Mouse (Mus musculus) intestine, embryonic 15.5 days (tissue): ENCODE measurements around the gene Spindoc. TPM values are rescaled to one million over a fixed set of nuclear protein-coding genes. Genes with fewer than 3 reads are reported as not detected.

ENCODE experiments used
- ATAC-seq: fragments of 200-750 bp; cut with Nextera tagmentation; 2 replicates; pipeline ENCODE4 v1.8.0; 2017; ENCODE audit warnings: moderate TSS enrichment, moderate library complexity
- H3K27ac ChIP-seq: fragments of 300-500 bp; sonication (generic); 2 replicates; pipeline ENCODE4 v1.5.1; 2015; ENCODE audit warnings: mild to moderate bottlenecking, inconsistent platforms
- H3K27me3 ChIP-seq: fragments of 300-500 bp; sonication (generic); replicated peaks from 2 replicates; pipeline ENCODE4 v1.6.1; 2015; ENCODE audit warnings: inconsistent platforms
- H3K36me3 ChIP-seq: fragments of 300-500 bp; sonication (generic); 2 replicates; pipeline ENCODE4 v1.6.1; 2015; ENCODE audit warnings: inconsistent platforms
- H3K4me1 ChIP-seq: fragments of 300-500 bp; sonication (generic); replicated peaks from 2 replicates; pipeline ENCODE4 v1.6.1; 2015; ENCODE audit warnings: inconsistent platforms
- H3K4me2 ChIP-seq: fragments of 300-500 bp; sonication (generic); replicated peaks from 2 replicates; pipeline ENCODE4 v1.6.1; 2015; ENCODE audit warnings: mild to moderate bottlenecking, inconsistent platforms
- H3K4me3 ChIP-seq: fragments of 300-500 bp; sonication (generic); replicated peaks from 2 replicates; pipeline ENCODE4 v1.5.1; 2015; ENCODE audit warnings: inconsistent platforms
- H3K9ac ChIP-seq: fragments of 300-500 bp; sonication (generic); 2 replicates; pipeline ENCODE4 v1.6.1; 2015; ENCODE audit warnings: inconsistent platforms
- H3K9me3 ChIP-seq: fragments of 300-500 bp; sonication (generic); 2 replicates; pipeline ENCODE4 v1.6.1; 2016; ENCODE audit warnings: inconsistent platforms
- WGBS: fragments of 180-500 bp; shearing (Covaris S2); methylation state at CpG from one replicate; pipeline ENCODE4 v1.1.7; 2015; 5-methylcytosine and 5-hydroxymethylcytosine counted together
- polyA plus RNA-seq: library from polyadenylated mRNA; unstranded; fragments of >200 nt; fragmentation: Nextera tagmentation; extraction: Ambion mirVana; gene quantifications from 2 replicates; pipeline ENCODE4 v1.2.1, GENCODE M21; 2015

Gene Spindoc
- polyA plus RNA-seq, 1 experiment from 2014 or later = 20.5 TPM

- peak overlapping the region; percentile 88 for H3K4me2 ChIP-seq
- peak overlapping the region; percentile 83 for H3K27ac ChIP-seq
- H3K4me3 ChIP-seq = peak overlapping the region; percentile 90
- H3K9me3 ChIP-seq = no peaks in the 10 kb centered on the region
- peaks cover 26% of the 10 kb centered on the region for H3K4me1 ChIP-seq
- 0% methylated on average over 29 of the region's 46 CpGs for WGBS
- H3K27me3 ChIP-seq = no peaks in the 10 kb centered on the region
- peak; percentile 79 for ATAC-seq
- H3K9ac ChIP-seq = peak overlapping the region; percentile 94
- no peaks in the 10 kb centered on the region for H3K36me3 ChIP-seq
Measured at GRCm38 (mm10) chr19:7340780-7341475, 41.9 kb downstream of the Spindoc start.

DNA sequence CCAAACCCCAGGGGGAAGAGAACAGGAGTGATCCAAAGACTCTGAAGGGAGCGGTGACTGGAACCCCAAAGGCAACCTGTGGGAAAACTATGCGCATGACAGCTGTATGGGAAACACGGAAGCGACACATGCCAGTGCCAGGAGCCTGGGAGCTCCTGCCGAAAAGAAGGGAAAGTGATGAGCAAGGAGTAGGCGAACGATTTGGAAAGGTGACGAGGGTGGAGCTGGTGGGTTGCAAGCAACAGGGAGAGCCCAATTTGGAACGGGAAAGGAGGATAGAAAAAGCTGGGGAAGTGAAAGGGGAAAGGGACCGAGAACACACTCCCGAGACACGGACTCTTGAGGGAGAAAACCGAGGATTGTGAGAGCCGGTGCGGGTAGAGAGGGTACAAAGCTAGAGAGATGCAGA, 42.4 kb downstream of the Spindoc start:
- ATAC-seq = no peak
- WGBS = 2% methylated on average over 15 of the region's 15 CpGs
- peaks cover 32% of the 10 kb centered on the region for H3K4me1 ChIP-seq
- no peaks in the 10 kb centered on the region for H3K27me3 ChIP-seq
- no peaks in the 10 kb centered on the region for H3K36me3 ChIP-seq
- peak overlapping the region; percentile 88 for H3K4me2 ChIP-seq
- H3K9me3 ChIP-seq = no peaks in the 10 kb centered on the region
- peak overlapping the region; percentile 90 for H3K4me3 ChIP-seq
- H3K9ac ChIP-seq = peak overlapping the region; percentile 94
- H3K27ac ChIP-seq = peak overlapping the region; percentile 83

- H3K9me3 ChIP-seq = no peaks in the 10 kb centered on the region
- WGBS = 26% methylated on average over 4 of the region's 4 CpGs
- peak overlapping the region; percentile 94 for H3K9ac ChIP-seq
- peak overlapping the region; percentile 88 for H3K4me2 ChIP-seq
- peak overlapping the region; percentile 90 for H3K4me3 ChIP-seq
- ATAC-seq = no peak
- H3K4me1 ChIP-seq = peaks cover 32% of the 10 kb centered on the region
- no peaks in the 10 kb centered on the region for H3K36me3 ChIP-seq
- no peaks in the 10 kb centered on the region for H3K27me3 ChIP-seq
- H3K27ac ChIP-seq = no peak overlapping the region; the same call in 1 of the 2 replicates
Measured at GRCm38 (mm10) chr19:7339867-7340266, 42.9 kb downstream of the Spindoc start.

DNA sequence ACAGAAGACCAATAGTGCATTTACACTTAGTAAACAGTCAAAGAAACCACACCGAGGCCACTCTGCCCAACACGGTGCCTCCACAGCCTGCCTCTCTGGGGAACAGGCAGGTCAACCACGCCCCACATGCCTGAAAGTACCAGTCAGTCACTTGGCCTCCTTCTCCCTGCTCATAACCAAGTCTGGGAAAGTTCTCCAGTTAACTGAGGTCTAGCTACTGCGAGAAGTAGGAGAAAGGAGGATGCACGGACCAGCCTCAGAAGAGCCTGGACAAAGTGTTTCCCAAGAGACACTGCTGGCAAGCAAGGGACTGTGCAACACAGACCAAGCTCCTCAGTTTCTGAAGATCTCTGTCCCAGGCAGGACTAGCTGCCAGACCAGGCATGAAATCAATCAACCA, 43.8 kb downstream of the Spindoc start:
- ATAC-seq = no peak
- Histone ChIP-seq H3K9me3 (no peaks in the 10 kb centered on the region), H3K4me3 (peak overlapping the region; percentile 90), H3K4me2 (peak overlapping the region; percentile 88), H3K27me3 (no peaks in the 10 kb centered on the region), H3K9ac (peak overlapping the region; percentile 94), H3K36me3 (no peaks in the 10 kb centered on the region), H3K4me1 (peaks cover 37% of the 10 kb centered on the region), H3K27ac (peak overlapping the region; percentile 11; the same call in 1 of the 2 replicates)
- WGBS = 35% methylated on average over 5 of the region's 5 CpGs

DNA sequence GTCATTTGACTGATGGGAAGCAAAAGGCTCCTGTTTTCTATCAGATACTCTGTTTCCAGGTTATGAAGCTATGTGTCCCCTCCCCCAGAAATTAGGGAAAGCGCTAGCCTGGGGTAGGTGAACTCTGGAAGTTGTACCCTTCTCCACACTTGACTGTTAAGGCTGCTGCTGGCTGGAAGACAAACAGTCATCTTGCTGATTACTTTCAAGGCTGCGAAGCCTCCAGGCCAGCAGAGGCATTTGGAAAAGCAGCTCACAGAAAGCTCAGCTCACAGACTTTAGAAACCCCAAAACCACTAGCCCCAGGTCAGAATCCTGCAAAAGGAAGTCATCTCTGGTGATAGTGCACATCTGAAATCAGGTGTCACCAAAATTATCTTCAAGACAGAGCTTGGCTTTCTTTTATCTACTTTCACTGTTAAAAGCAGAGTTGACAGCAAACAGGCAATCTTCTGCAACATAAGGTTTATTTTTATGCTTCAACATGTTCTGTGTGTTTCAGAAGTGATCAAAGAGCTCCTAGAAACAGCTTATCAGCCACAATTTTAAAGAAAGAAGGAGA, 44.9 kb downstream of the Spindoc start:
- no peak overlapping the region for H3K4me3 ChIP-seq
- no peak overlapping the region for H3K4me2 ChIP-seq
- no peaks in the 10 kb centered on the region for H3K36me3 ChIP-seq
- no peaks in the 10 kb centered on the region for H3K9me3 ChIP-seq
- peaks cover 43% of the 10 kb centered on the region for H3K4me1 ChIP-seq
- no peak for ATAC-seq
- H3K27me3 ChIP-seq = no peaks in the 10 kb centered on the region
- no peak overlapping the region for H3K9ac ChIP-seq
- no peak overlapping the region for H3K27ac ChIP-seq
- 62% methylated on average over 2 of the region's 2 CpGs for WGBS

DNA sequence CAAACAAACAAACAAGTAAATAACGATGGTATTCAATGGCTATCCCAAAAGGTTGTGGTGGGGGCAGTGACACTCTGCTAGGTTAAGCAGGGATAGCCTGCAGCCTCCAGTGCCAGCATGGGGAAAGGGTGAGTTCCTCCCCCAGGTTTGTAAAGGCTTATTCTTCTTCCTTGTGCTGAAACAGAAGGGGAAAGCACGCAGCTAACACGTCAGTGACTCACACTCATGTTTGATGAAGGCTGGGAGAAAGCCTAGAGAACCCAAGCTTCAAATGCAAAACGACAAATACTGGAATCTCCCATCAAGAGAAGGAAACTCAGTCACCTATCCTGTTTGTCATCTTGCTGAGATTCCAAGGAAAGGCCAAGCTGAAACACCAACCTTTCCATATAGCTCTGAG, 47.1 kb downstream of the Spindoc start:
- no peaks in the 10 kb centered on the region for H3K9me3 ChIP-seq
- no peak overlapping the region for H3K4me2 ChIP-seq
- peaks cover 43% of the 10 kb centered on the region for H3K4me1 ChIP-seq
- no peaks in the 10 kb centered on the region for H3K36me3 ChIP-seq
- H3K27ac ChIP-seq = no peak overlapping the region
- H3K27me3 ChIP-seq = no peaks in the 10 kb centered on the region
- H3K4me3 ChIP-seq = no peak overlapping the region
- H3K9ac ChIP-seq = no peak overlapping the region
- ATAC-seq = no peak
- WGBS = 70% methylated on average over 4 of the region's 4 CpGs

DNA sequence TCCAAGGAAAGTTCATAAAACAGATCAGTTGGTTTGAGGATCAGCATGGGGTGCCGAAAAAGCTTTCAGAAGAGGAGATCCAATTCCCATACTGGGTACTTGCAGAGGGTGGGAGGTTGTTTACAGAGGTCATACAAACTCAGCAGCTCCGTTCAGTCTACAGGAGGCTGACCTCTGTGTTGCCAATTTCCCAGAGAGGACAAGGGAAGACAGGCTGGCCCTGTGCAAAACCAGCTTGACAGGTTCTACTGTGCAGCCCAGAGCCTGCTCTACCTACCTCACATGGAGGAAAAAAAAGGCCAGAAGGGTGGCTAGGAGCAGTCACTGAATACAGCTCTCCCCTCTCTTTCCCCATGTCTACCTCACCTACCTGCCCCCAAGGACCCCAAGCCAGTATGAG, 48.7 kb downstream of the Spindoc start:
- Histone ChIP-seq H3K4me1 (peaks cover 31% of the 10 kb centered on the region), H3K27ac (peak overlapping the region; percentile 34; the same call in 1 of the 2 replicates), H3K9ac (no peak overlapping the region), H3K27me3 (no peaks in the 10 kb centered on the region), H3K4me2 (peak overlapping the region; percentile 23), H3K36me3 (no peaks in the 10 kb centered on the region), H3K9me3 (no peaks in the 10 kb centered on the region), H3K4me3 (no peak overlapping the region)
- ATAC-seq = peak; percentile 89
- WGBS = 53% methylated on average over 2 of the region's 2 CpGs

DNA sequence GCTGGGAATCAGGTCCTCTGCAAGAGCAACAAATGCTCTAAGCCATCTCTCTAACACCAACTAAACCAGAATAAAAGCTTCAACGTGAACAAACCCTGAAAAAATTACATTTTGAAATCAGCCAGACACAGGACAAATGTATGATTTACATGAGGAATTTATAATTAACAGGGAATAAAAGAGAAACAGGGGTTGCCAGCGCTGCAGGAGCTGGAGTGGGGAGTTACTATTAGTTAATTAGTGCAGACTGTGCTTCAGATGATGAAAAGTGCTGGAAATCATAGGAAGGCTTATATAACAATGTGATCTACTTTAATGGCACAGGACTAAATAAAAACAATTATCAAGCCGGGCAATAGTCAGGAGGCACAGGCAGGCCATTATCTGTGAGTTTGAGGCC, 61.4 kb downstream of the Spindoc start:
- Histone ChIP-seq H3K4me2 (no peak overlapping the region), H3K9ac (no peak overlapping the region), H3K4me3 (no peak overlapping the region), H3K9me3 (no peaks in the 10 kb centered on the region), H3K27me3 (no peaks in the 10 kb centered on the region), H3K36me3 (no peaks in the 10 kb centered on the region), H3K4me1 (no peaks in the 10 kb centered on the region), H3K27ac (no peak overlapping the region)
- WGBS = 83% methylated on average over 3 of the region's 3 CpGs
- ATAC-seq = no peak

DNA sequence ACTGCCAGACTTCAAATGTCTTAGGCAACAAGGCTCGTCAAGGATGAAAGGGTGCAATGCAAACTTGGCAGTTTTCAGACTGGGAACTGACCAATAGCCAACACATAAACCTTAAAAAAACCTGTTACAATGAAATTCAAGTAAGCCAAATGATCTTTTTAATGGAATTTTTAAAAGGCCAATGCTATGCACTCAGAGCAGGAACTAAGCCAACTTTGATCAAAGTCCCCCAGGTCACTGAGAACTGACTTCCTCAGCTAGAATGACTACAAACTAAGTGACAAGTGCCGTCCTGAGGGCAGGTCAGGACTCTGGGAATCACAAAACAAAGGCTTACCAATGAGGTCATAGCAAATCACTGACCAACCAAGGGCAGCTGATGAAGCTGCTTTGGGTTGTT, 62.6 kb downstream of the Spindoc start:
- no peak overlapping the region for H3K4me2 ChIP-seq
- H3K36me3 ChIP-seq = no peaks in the 10 kb centered on the region
- no peak overlapping the region for H3K27ac ChIP-seq
- no peaks in the 10 kb centered on the region for H3K4me1 ChIP-seq
- no peaks in the 10 kb centered on the region for H3K27me3 ChIP-seq
- H3K4me3 ChIP-seq = no peak overlapping the region
- H3K9ac ChIP-seq = no peak overlapping the region
- no peaks in the 10 kb centered on the region for H3K9me3 ChIP-seq
- WGBS = 64% methylated on average over 2 of the region's 2 CpGs
- no peak for ATAC-seq

GRCm38 (mm10) chr19:7317716-7318115, 65.1 kb downstream of the Spindoc start:
- no peaks in the 10 kb centered on the region for H3K36me3 ChIP-seq
- H3K4me3 ChIP-seq = no peak overlapping the region
- H3K4me1 ChIP-seq = no peaks in the 10 kb centered on the region; the same call in 1 of the 2 replicates
- 67% methylated on average over 4 of the region's 4 CpGs for WGBS
- no peaks in the 10 kb centered on the region for H3K27me3 ChIP-seq
- no peak overlapping the region for H3K9ac ChIP-seq
- no peak for ATAC-seq
- H3K4me2 ChIP-seq = no peak overlapping the region
- no peaks in the 10 kb centered on the region for H3K9me3 ChIP-seq
- H3K27ac ChIP-seq = no peak overlapping the region

- no peak overlapping the region for H3K9ac ChIP-seq
- H3K4me3 ChIP-seq = no peak overlapping the region
- H3K27me3 ChIP-seq = no peaks in the 10 kb centered on the region
- H3K36me3 ChIP-seq = no peaks in the 10 kb centered on the region
- WGBS = 65% methylated on average over 4 of the region's 4 CpGs
- no peak for ATAC-seq
- no peak overlapping the region for H3K4me2 ChIP-seq
- H3K27ac ChIP-seq = no peak overlapping the region
- no peaks in the 10 kb centered on the region for H3K9me3 ChIP-seq
- no peaks in the 10 kb centered on the region; the same call in 1 of the 2 replicates for H3K4me1 ChIP-seq
Measured at GRCm38 (mm10) chr19:7316822-7317221, 66.0 kb downstream of the Spindoc start.

DNA sequence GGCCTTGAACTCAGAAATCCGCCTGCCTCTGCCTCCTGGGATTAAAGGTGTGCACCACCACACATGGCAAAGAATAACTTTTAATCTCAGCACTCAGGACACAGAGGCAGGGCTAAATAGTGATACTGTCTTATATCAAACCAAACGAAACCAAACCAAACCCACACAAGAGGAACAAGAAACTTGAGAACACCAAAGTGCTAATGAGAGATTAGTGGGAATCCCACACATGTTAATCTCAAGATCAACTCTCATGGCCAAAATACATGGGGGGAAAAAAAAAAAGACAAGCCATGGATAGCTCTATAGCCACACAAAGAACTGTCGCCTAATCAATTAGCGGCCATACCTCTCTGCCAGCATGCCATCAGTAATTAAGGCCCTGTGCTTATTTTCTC, 67.2 kb downstream of the Spindoc start:
- H3K4me2 ChIP-seq = no peak overlapping the region
- H3K9me3 ChIP-seq = no peaks in the 10 kb centered on the region
- no peak overlapping the region for H3K4me3 ChIP-seq
- 89% methylated on average over 4 of the region's 4 CpGs for WGBS
- ATAC-seq = no peak
- no peak overlapping the region for H3K9ac ChIP-seq
- H3K27me3 ChIP-seq = no peaks in the 10 kb centered on the region
- no peaks in the 10 kb centered on the region for H3K36me3 ChIP-seq
- no peak overlapping the region for H3K27ac ChIP-seq
- H3K4me1 ChIP-seq = peaks cover 9% of the 10 kb centered on the region
